Mouse (Mus musculus): ENCODE results near the gene Cryba4. TPM values are rescaled to one million over a fixed set of nuclear protein-coding genes. Genes with fewer than 3 reads are reported as not detected.

Gene Cryba4
- polyA plus RNA-seq, 1 experiment from 2014 or later: 3.0 TPM

DNA sequence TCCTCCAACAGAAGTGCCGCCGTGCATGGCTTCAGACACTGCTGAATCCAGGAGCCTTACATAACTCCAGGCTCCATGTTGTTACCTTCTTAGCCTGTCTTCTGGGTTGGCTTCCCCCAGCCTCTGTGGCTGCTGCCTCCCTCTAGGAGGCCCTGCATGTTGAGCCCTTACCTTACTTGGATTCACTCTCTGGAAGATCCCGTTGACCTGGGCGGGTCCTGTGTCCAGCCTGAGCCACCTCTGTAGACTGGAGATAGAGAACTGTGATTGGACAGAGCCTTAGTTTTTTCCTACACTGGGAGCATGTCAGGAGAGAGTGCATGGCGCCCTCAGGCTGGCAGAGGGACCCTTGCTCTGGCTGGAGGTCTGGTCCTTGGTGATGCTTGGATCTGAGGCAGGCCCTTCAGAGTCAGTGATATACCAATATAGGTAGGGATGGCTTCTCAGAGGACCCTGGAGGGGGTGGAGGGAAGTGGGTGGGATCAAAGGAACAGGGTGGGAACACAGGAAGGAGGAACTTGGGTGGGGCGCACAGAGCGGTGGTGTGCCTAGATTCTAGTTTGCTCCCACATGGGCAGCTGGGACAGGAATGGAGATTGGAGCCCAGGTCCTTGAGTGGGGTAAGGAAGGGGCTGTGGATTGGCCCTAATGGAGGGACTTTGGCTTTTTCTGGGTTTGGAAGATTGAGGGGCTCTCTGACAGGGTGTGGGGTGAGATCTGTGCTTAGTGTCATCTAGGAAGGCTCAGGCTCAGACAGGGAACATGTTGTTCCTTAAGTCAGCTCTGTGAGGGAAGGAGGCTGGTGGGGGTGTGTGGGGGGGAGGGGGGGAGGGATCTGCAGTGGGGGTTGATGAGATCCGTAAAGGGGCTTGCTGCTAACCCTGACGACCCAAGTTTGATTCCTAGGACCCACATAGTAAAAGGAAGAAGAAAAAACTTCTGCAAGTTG lies 36.1 kb upstream of the Cryba4 start:
- 76% methylated on average over 9 of the region's 9 CpGs for WGBS
- Histone ChIP-seq H3K36me3 (ENCODE audit: control insufficient read depth, insufficient read depth, low read length) (no peaks in the 10 kb centered on the region; the same call in 1 of the 2 replicates), H3K4me3 (ENCODE audit: low read depth, low read length) (no peak overlapping the region), H3K9me3 (ENCODE audit: control insufficient read depth, low read length) (no peaks in the 10 kb centered on the region), H3K27ac (ENCODE audit: low read depth) (no peak overlapping the region), H3K4me2 (ENCODE audit: low read length) (no peak overlapping the region), H3K27me3 (replicated peaks; ENCODE audit: control insufficient read depth, insufficient read depth, low read length) (no peaks in the 10 kb centered on the region), H3K9ac (ENCODE audit: low read length) (no peak overlapping the region), H3K4me1 (replicated peaks; ENCODE audit: control insufficient read depth, insufficient read depth, low read length) (peaks cover 10% of the 10 kb centered on the region; the same call in 1 of the 2 replicates)
- DNase-seq (ENCODE audit: low spot score): no peak
- ATAC-seq (replicated peaks; ENCODE audit: low FRiP score, low TSS enrichment, low read depth): no peak

DNA sequence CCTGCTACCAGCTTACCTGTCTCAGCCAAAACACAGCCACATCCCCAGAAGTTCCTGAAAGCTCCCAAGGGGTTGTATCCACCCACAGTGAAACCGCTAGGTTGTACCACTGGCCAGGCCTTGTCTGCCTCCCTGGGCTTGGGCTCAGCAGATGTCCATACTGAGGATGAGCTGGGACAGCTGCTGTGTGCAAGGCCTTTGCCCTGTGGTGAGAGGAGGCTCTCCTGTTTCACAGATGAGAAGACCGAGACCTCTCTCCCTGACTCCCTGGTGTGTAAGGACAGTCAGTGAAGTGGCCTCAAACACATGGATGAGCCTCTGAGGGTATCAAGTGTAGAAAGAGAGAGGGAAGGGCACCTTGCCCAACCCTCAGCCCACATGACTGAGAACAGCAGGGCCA lies 35.3 kb upstream of the Cryba4 start:
- ATAC-seq (replicated peaks; ENCODE audit: low FRiP score, low TSS enrichment, low read depth): no peak
- H3K9ac ChIP-seq (ENCODE audit: low read length): no peak overlapping the region
- no peaks in the 10 kb centered on the region; the same call in 1 of the 2 replicates for H3K36me3 ChIP-seq (ENCODE audit: control insufficient read depth, insufficient read depth, low read length)
- H3K4me2 ChIP-seq (ENCODE audit: low read length): no peak overlapping the region
- no peak overlapping the region for H3K27ac ChIP-seq (ENCODE audit: low read depth)
- H3K4me3 ChIP-seq (ENCODE audit: low read depth, low read length): no peak overlapping the region
- H3K4me1 ChIP-seq (replicated peaks; ENCODE audit: control insufficient read depth, insufficient read depth, low read length): peaks cover 10% of the 10 kb centered on the region; the same call in 1 of the 2 replicates
- no peaks in the 10 kb centered on the region for H3K9me3 ChIP-seq (ENCODE audit: control insufficient read depth, low read length)
- WGBS: 94% methylated on average over 2 of the region's 2 CpGs
- H3K27me3 ChIP-seq (replicated peaks; ENCODE audit: control insufficient read depth, insufficient read depth, low read length): no peaks in the 10 kb centered on the region
- no peak for DNase-seq (ENCODE audit: low spot score)

- WGBS: 68% methylated on average over 11 of the region's 11 CpGs
- H3K4me1 ChIP-seq (replicated peaks; ENCODE audit: control insufficient read depth, insufficient read depth, low read length): peaks cover 10% of the 10 kb centered on the region; the same call in 1 of the 2 replicates
- no peaks in the 10 kb centered on the region for H3K9me3 ChIP-seq (ENCODE audit: control insufficient read depth, low read length)
- H3K27me3 ChIP-seq (replicated peaks; ENCODE audit: control insufficient read depth, insufficient read depth, low read length): no peaks in the 10 kb centered on the region
- H3K9ac ChIP-seq (ENCODE audit: low read length): no peak overlapping the region
- no peaks in the 10 kb centered on the region for H3K36me3 ChIP-seq (ENCODE audit: control insufficient read depth, insufficient read depth, low read length)
- DNase-seq (ENCODE audit: low spot score): no peak
- no peak overlapping the region for H3K27ac ChIP-seq (ENCODE audit: low read depth)
- no peak overlapping the region for H3K4me2 ChIP-seq (ENCODE audit: low read length)
- H3K4me3 ChIP-seq (ENCODE audit: low read depth, low read length): no peak overlapping the region
- no peak for ATAC-seq (replicated peaks; ENCODE audit: low FRiP score, low TSS enrichment, low read depth)
These were observed 34.8 kb upstream of the Cryba4 start for GRCm38 (mm10) chr5:112286984-112287641.

GRCm38 (mm10) chr5:112286608-112286983 lies 34.3 kb upstream of the Cryba4 start:
- Histone ChIP-seq H3K4me3 (ENCODE audit: low read depth, low read length) (no peak overlapping the region), H3K27ac (ENCODE audit: low read depth) (no peak overlapping the region), H3K4me1 (replicated peaks; ENCODE audit: control insufficient read depth, insufficient read depth, low read length) (peaks cover 10% of the 10 kb centered on the region; the same call in 1 of the 2 replicates), H3K4me2 (ENCODE audit: low read length) (no peak overlapping the region), H3K27me3 (replicated peaks; ENCODE audit: control insufficient read depth, insufficient read depth, low read length) (no peaks in the 10 kb centered on the region), H3K36me3 (ENCODE audit: control insufficient read depth, insufficient read depth, low read length) (no peaks in the 10 kb centered on the region), H3K9me3 (ENCODE audit: control insufficient read depth, low read length) (no peaks in the 10 kb centered on the region), H3K9ac (ENCODE audit: low read length) (no peak overlapping the region)
- ATAC-seq (replicated peaks; ENCODE audit: low FRiP score, low TSS enrichment, low read depth) (no peak), DNase-seq (ENCODE audit: low spot score) (no peak)
- 63% methylated on average over 2 of the region's 2 CpGs for WGBS

DNA sequence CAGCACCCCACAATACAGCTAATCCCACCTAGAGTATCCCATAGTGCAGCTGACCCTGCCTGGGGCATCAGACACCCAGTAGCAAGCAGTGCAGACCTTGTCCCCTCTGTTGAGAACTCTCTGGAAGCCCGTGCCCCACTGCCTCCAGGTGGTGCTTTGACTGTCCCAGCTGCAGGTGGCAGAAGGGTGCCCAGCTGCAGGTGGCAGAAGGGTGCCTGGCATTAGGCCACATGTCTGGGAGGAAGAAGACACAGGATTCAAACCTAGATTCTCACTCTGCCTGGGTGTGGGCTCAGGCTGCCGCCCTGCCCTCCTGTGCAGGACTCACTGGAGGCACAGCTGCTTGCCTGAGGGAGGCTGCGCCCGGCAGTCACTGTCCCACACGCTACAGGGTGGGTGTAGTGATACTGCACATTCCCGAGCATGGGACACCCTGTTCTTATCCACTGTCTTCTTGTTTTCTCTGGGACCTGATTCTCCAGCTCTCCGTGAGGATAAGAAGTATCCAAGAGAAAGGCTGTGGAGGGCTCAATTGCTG lies 33.3 kb upstream of the Cryba4 start:
- Histone ChIP-seq H3K4me2 (ENCODE audit: low read length) (no peak overlapping the region), H3K9ac (ENCODE audit: low read length) (no peak overlapping the region), H3K27me3 (replicated peaks; ENCODE audit: control insufficient read depth, insufficient read depth, low read length) (no peaks in the 10 kb centered on the region), H3K27ac (ENCODE audit: low read depth) (no peak overlapping the region), H3K36me3 (ENCODE audit: control insufficient read depth, insufficient read depth, low read length) (no peaks in the 10 kb centered on the region), H3K4me3 (ENCODE audit: low read depth, low read length) (no peak overlapping the region), H3K4me1 (replicated peaks; ENCODE audit: control insufficient read depth, insufficient read depth, low read length) (peaks cover 10% of the 10 kb centered on the region; the same call in 1 of the 2 replicates), H3K9me3 (ENCODE audit: control insufficient read depth, low read length) (no peaks in the 10 kb centered on the region)
- WGBS: 90% methylated on average over 7 of the region's 7 CpGs
- ATAC-seq (replicated peaks; ENCODE audit: low FRiP score, low TSS enrichment, low read depth) (no peak), DNase-seq (ENCODE audit: low spot score) (no peak)

GRCm38 (mm10) chr5:112284203-112284582 lies 31.9 kb upstream of the Cryba4 start:
- H3K4me1 ChIP-seq (replicated peaks; ENCODE audit: control insufficient read depth, insufficient read depth, low read length): peaks cover 18% of the 10 kb centered on the region
- no peak for ATAC-seq (replicated peaks; ENCODE audit: low FRiP score, low TSS enrichment, low read depth)
- 79% methylated on average over 7 of the region's 7 CpGs for WGBS

DNA sequence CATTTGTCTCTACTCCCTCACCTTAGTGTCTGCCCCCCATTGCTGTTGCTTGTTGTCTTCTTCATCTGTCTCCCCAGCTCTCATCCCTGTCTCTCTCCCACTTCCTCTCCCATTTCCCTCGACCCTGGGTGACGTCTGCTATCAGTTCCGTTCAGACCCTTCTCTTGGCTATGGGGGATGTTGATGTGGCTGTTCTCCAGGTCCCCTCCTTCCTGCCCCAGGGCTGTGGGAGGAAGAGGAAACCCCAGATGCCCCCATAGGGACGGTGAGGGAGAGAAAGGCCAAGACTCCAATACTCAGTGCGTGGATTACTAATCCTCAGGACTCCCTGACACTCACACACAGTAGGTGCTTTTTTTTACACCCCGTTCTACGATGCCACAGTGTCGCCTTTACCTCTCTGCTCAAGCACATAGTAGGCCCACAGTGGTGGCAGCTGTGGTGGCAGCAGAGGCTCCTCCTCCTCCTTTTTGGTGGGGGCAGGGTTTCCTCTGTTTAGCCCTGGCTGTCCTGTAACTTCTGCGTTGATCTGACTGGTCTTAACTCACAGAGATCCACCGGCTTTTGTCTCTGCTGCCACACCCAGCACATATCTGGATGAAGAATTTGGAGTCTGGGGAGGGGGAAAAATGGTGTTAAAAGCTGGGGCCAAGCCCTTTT lies 31.4 kb upstream of the Cryba4 start:
- no peak for ATAC-seq (replicated peaks; ENCODE audit: low FRiP score, low TSS enrichment, low read depth)

More at GRCm38 (mm10) chr5:112284203-112284582, 31.9 kb upstream of the Cryba4 start:
- H3K4me3 ChIP-seq (ENCODE audit: low read depth, low read length): no peak overlapping the region
- DNase-seq (ENCODE audit: low spot score): no peak
- H3K9ac ChIP-seq (ENCODE audit: low read length): no peak overlapping the region
- H3K27ac ChIP-seq (ENCODE audit: low read depth): no peak overlapping the region
- H3K4me2 ChIP-seq (ENCODE audit: low read length): no peak overlapping the region
- no peaks in the 10 kb centered on the region for H3K9me3 ChIP-seq (ENCODE audit: control insufficient read depth, low read length)
- H3K36me3 ChIP-seq (ENCODE audit: control insufficient read depth, insufficient read depth, low read length): no peaks in the 10 kb centered on the region
- no peaks in the 10 kb centered on the region for H3K27me3 ChIP-seq (replicated peaks; ENCODE audit: control insufficient read depth, insufficient read depth, low read length)

GRCm38 (mm10) chr5:112282780-112283482 lies 30.6 kb upstream of the Cryba4 start:
- Histone ChIP-seq H3K9ac (ENCODE audit: low read length) (no peak overlapping the region), H3K4me2 (ENCODE audit: low read length) (no peak overlapping the region), H3K4me1 (replicated peaks; ENCODE audit: control insufficient read depth, insufficient read depth, low read length) (peaks cover 19% of the 10 kb centered on the region), H3K27ac (ENCODE audit: low read depth) (peak overlapping the region; percentile 33; the same call in 1 of the 2 replicates), H3K4me3 (ENCODE audit: low read depth, low read length) (no peak overlapping the region), H3K27me3 (replicated peaks; ENCODE audit: control insufficient read depth, insufficient read depth, low read length) (no peaks in the 10 kb centered on the region), H3K36me3 (ENCODE audit: control insufficient read depth, insufficient read depth, low read length) (no peaks in the 10 kb centered on the region), H3K9me3 (ENCODE audit: control insufficient read depth, low read length) (no peaks in the 10 kb centered on the region)
- 64% methylated on average over 9 of the region's 9 CpGs for WGBS
- ATAC-seq (replicated peaks; ENCODE audit: low FRiP score, low TSS enrichment, low read depth) (no peak), DNase-seq (ENCODE audit: low spot score) (no peak)

More for the DNA sequence above, 31.4 kb upstream of the Cryba4 start:
- Histone ChIP-seq H3K9me3 (ENCODE audit: control insufficient read depth, low read length) (no peaks in the 10 kb centered on the region), H3K36me3 (ENCODE audit: control insufficient read depth, insufficient read depth, low read length) (no peaks in the 10 kb centered on the region), H3K4me1 (replicated peaks; ENCODE audit: control insufficient read depth, insufficient read depth, low read length) (peaks cover 14% of the 10 kb centered on the region), H3K4me2 (ENCODE audit: low read length) (no peak overlapping the region), H3K27me3 (replicated peaks; ENCODE audit: control insufficient read depth, insufficient read depth, low read length) (no peaks in the 10 kb centered on the region), H3K9ac (ENCODE audit: low read length) (no peak overlapping the region), H3K27ac (ENCODE audit: low read depth) (peak overlapping the region; percentile 33; the same call in 1 of the 2 replicates), H3K4me3 (ENCODE audit: low read depth, low read length) (no peak overlapping the region)
- DNase-seq (ENCODE audit: low spot score): no peak
- WGBS: 60% methylated on average over 10 of the region's 10 CpGs
